Mouse (Mus musculus) hindbrain, embryonic 14.5 days (tissue): ENCODE measurements around the gene Pop4. TPM values are rescaled to one million over a fixed set of nuclear protein-coding genes. Genes with fewer than 3 reads are reported as not detected.

Source experiments
- ATAC-seq: fragments of 200-750 bp; cut with Nextera tagmentation; 2 replicates; pipeline ENCODE4 v1.8.0; 2017; ENCODE audit warnings: moderate number of reproducible peaks, mild to moderate bottlenecking, moderate TSS enrichment, moderate library complexity; ENCODE audit not compliant: low FRiP score
- DNase-seq: peaks from one replicate; pipeline ENCODE4 v3.0.0-alpha.2; 2015; ENCODE audit warnings: low spot score
- H3K27ac ChIP-seq: fragments of 300-500 bp; sonication (generic); 2 replicates; pipeline ENCODE4 v1.5.1; 2014; ENCODE audit warnings: mild to moderate bottlenecking, moderate library complexity
- H3K27me3 ChIP-seq: fragments of 300-500 bp; sonication (generic); 2 replicates; pipeline ENCODE4 v1.6.1; 2014; ENCODE audit warnings: mild to moderate bottlenecking, low read length, mixed read lengths; ENCODE audit not compliant: control insufficient read depth, insufficient read depth
- H3K36me3 ChIP-seq: fragments of 300-500 bp; sonication (generic); replicated peaks from 2 replicates; pipeline ENCODE4 v1.6.1; 2014; ENCODE audit not compliant: control insufficient read depth, insufficient read depth
- H3K4me1 ChIP-seq: fragments of 300-500 bp; sonication (generic); replicated peaks from 2 replicates; pipeline ENCODE4 v1.6.1; 2014; ENCODE audit warnings: antibody characterized with exemption, low read length, mixed read lengths; ENCODE audit not compliant: control insufficient read depth, insufficient read depth
- H3K4me2 ChIP-seq: fragments of 300-500 bp; sonication (generic); replicated peaks from 2 replicates; pipeline ENCODE4 v1.6.1; 2014; ENCODE audit warnings: mild to moderate bottlenecking, moderate library complexity
- H3K4me3 ChIP-seq: fragments of 300-500 bp; sonication (generic); replicated peaks from 2 replicates; pipeline ENCODE4 v1.5.1; 2014; ENCODE audit warnings: mild to moderate bottlenecking, low read length
- H3K9ac ChIP-seq: fragments of 300-500 bp; sonication (generic); 2 replicates; pipeline ENCODE4 v1.6.1; 2014
- H3K9me3 ChIP-seq: fragments of 300-500 bp; sonication (generic); 2 replicates; pipeline ENCODE4 v1.6.1; 2016; ENCODE audit warnings: low read length; ENCODE audit not compliant: control insufficient read depth
- WGBS: fragments of 180-500 bp; shearing (Covaris S2); extraction: QIAGEN DNeasy Blood & Tissue Kit; methylation state at CpG from one replicate; pipeline ENCODE4 v1.1.7; 2014; 5-methylcytosine and 5-hydroxymethylcytosine counted together
- polyA plus RNA-seq: library from polyadenylated mRNA; unstranded; fragments of >200 nt; fragmentation: Nextera tagmentation; extraction: Ambion mirVana; gene quantifications from 2 replicates; pipeline ENCODE4 v1.2.1, GENCODE M21; 2014

Pop4 gene
- polyA plus RNA-seq, 1 experiment from 2014 or later = 77.8 TPM

- Histone ChIP-seq H3K4me3 (no peak overlapping the region), H3K4me2 (no peak overlapping the region), H3K9me3 (no peaks in the 10 kb centered on the region), H3K4me1 (no peaks in the 10 kb centered on the region), H3K9ac (no peak overlapping the region), H3K27ac (no peak overlapping the region), H3K27me3 (no peaks in the 10 kb centered on the region), H3K36me3 (no peaks in the 10 kb centered on the region)
- no peak for DNase-seq
- 83% methylated on average over 5 of the region's 5 CpGs for WGBS
- ATAC-seq = no peak
Measured at GRCm38 (mm10) chr7:38214473-38215214, 56.6 kb downstream of the Pop4 start.

GRCm38 (mm10) chr7:38212651-38213062 lies 58.6 kb downstream of the Pop4 start:
- Histone ChIP-seq H3K9ac (no peak overlapping the region), H3K4me3 (no peak overlapping the region), H3K9me3 (no peaks in the 10 kb centered on the region), H3K36me3 (no peaks in the 10 kb centered on the region), H3K27me3 (no peaks in the 10 kb centered on the region), H3K27ac (no peak overlapping the region), H3K4me2 (no peak overlapping the region), H3K4me1 (no peaks in the 10 kb centered on the region)
- DNase-seq (no peak), ATAC-seq (no peak)
- WGBS = 36% methylated on average over 2 of the region's 3 CpGs

Other genes starting within 250 kb of the Pop4 start
- 34.4 and 41.8 TPM in 2 replicates for gene Uri1, start 247.9 kb downstream of the Pop4 start, polyA plus RNA-seq
- 16.8 and 19.6 TPM in 2 replicates for gene Ccne1, start 163.9 kb downstream of the Pop4 start, polyA plus RNA-seq
- 29.2 and 33.9 TPM in 2 replicates for gene 1600014C10Rik, start 88.2 kb downstream of the Pop4 start, polyA plus RNA-seq
- 0.66 and 0.90 TPM in 2 replicates for gene Plekhf1, start 43.4 kb downstream of the Pop4 start, polyA plus RNA-seq